Mouse (Mus musculus) MEL (cell line): ENCODE measurements around the gene Olr1.

Experiments
- CHD2 ChIP-seq: IDR thresholded peaks from 2 replicates; pipeline ENCODE4 v1.6.1; 2011; ENCODE audit warnings: low read length, improper control_type of control experiment
- CTCF ChIP-seq, 3 experiments: IDR thresholded peaks in 2 of 3; conservative IDR thresholded peaks in 1 of 3; 2 replicates each; pipeline ENCODE4 v1.5.1; 2011 to 2012; ENCODE audit warnings: low read length in 3 of 3, low read depth in 2 of 3, mild to moderate bottlenecking in 2 of 3, improper control_type of control experiment in 1 of 3, inconsistent platforms in 1 of 3, mixed read lengths in 1 of 3, moderate library complexity in 1 of 3; ENCODE audit not compliant: control insufficient read depth in 1 of 3, insufficient read depth in 1 of 3, poor library complexity in 1 of 3, severe bottlenecking in 1 of 3
- E2F4 ChIP-seq: IDR thresholded peaks from 2 replicates; pipeline ENCODE4 v1.6.1; 2011; ENCODE audit warnings: low read depth, low read length, improper control_type of control experiment, borderline replicate concordance
- GATA1 ChIP-seq: IDR thresholded peaks from 2 replicates; pipeline ENCODE4 v1.6.1; 2011; ENCODE audit warnings: low read depth, low read length, improper control_type of control experiment
- POLR2A ChIP-seq, 2 experiments: IDR thresholded peaks; 2 replicates each; pipeline ENCODE4 v1.6.1; 2011 to 2012; ENCODE audit warnings: low read length in 2 of 2, mild to moderate bottlenecking in 2 of 2, control low read depth in 1 of 2, improper control_type of control experiment in 1 of 2, low read depth in 1 of 2, moderate library complexity in 1 of 2; ENCODE audit not compliant: control insufficient read depth in 1 of 2, insufficient read depth in 1 of 2, poor library complexity in 1 of 2
- POLR2AphosphoS2 ChIP-seq: IDR thresholded peaks from 2 replicates; pipeline ENCODE4 v1.6.1; 2011; ENCODE audit warnings: low read length, improper control_type of control experiment
- RCOR1 ChIP-seq: IDR thresholded peaks from 2 replicates; pipeline ENCODE4 v1.6.1; 2012; ENCODE audit warnings: low read depth, mild to moderate bottlenecking, inconsistent platforms, low read length, improper control_type of control experiment
- USF2 ChIP-seq, 2 experiments: IDR thresholded peaks; 2 replicates each; pipeline ENCODE4 v1.6.1; 2011 to 2012; ENCODE audit warnings: improper control_type of control experiment in 2 of 2, low read length in 2 of 2, borderline replicate concordance in 1 of 2, inconsistent platforms in 1 of 2, low read depth in 1 of 2, mild to moderate bottlenecking in 1 of 2; ENCODE audit not compliant: insufficient read depth in 1 of 2
- ZNF384 ChIP-seq: IDR thresholded peaks from 2 replicates; pipeline ENCODE4 v1.6.1; 2012; ENCODE audit warnings: low read depth, mild to moderate bottlenecking, inconsistent platforms, low read length, improper control_type of control experiment

DNA sequence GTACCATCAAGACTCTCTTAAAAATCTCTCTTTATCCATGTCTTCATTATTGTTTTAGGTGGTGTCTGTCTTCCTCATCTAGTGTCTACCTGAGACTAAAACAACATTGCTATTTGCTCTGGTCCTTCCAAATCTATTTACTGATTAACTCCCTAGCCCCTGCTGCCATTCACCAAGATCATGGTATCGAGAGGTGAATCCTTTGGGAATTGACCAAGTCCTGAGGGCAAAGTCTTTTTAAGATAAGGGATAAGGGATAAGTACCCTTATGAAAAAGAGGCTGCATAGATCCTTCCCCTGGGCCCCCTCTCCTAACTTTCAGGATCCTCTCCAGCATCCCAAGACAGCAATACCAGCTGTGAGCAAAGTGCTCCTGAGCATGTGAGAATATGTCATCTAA lies 22.6 kb upstream of the Olr1 start:
- TF ChIP-seq ZNF384 (no peak), POLR2A (IDR thresholded peaks at IDR 0.05; ENCODE audit: control insufficient read depth in 1 of 2, insufficient read depth in 1 of 2, low read depth in 1 of 2, low read length in 2 of 2, poor library complexity in 1 of 2) (no peak), POLR2AphosphoS2 (no peak), CHD2 (no peak), CTCF (IDR thresholded peaks at IDR 0.05 in 2 of 3, conservative IDR thresholded peaks at IDR 0.05 in 1 of 3; ENCODE audit: control insufficient read depth in 1 of 3, insufficient read depth in 1 of 3, low read depth in 2 of 3, low read length in 3 of 3, poor library complexity in 1 of 3, severe bottlenecking in 1 of 3) (no peak), E2F4 (no peak), RCOR1 (no peak), GATA1 (no peak), USF2 (IDR thresholded peaks at IDR 0.05; ENCODE audit: borderline replicate concordance in 1 of 2, insufficient read depth in 1 of 2, low read depth in 1 of 2, low read length in 2 of 2) (no peak)
